Mouse (Mus musculus): Measurements from ENCODE around the gene Aknad1. TPM values are rescaled to one million over a fixed set of nuclear protein-coding genes. Genes with fewer than 3 reads are reported as not detected.

Gene Aknad1
- total RNA-seq, 2 experiments from 2014 or later, result not detected

DNA sequence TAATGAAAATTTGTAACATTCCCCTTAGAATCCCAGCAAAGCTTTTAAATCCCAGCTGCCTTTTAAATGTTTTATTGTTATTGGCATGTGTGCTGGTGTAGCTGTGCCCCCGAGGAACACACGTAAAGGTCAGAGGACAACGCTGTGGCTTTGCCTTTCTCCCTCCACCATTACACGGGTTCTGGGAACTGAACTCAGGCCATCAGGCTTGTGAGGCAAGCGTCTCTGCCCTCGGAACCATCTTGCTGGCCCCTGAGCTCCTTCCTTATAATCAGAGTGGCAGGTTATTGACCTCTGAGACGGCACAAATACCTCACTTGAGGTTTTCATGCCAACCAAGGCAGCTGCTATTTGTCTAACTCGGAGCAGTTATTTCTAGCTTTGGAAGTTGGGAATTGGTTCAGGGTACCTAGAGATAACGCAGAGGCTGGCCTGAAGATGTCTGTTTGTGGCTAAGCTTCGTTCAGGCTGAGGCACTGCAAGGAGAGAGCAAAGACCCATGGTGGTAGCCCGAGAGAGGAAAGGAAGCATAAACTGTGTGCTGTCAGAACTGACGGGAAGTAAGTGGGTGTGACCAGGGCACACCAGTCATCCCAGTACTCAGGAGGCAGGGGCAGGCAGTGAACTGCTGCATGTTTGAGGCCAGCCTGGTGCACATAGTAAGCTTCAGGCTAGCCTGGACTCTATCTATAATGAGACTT is 48.4 kb downstream of the Aknad1 start:
- no peak for DNase-seq

DNA sequence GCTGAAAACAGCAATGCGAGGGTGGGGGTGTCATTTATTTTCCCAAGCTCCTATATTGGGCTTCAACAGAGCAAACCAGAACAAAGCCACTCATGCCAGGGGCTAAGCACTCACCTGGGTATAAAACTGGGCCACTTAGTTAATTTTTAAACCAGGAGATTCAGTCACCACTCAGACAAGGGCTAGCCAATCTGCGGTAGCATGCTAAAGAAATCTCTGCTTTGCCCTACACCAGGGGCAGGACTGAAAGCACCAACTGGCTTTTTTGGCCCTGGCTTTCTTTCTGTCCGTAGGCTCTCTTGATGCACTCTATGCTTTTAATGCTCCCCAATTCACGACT is 49.0 kb downstream of the Aknad1 start:
- DNase-seq, result no peak

DNA sequence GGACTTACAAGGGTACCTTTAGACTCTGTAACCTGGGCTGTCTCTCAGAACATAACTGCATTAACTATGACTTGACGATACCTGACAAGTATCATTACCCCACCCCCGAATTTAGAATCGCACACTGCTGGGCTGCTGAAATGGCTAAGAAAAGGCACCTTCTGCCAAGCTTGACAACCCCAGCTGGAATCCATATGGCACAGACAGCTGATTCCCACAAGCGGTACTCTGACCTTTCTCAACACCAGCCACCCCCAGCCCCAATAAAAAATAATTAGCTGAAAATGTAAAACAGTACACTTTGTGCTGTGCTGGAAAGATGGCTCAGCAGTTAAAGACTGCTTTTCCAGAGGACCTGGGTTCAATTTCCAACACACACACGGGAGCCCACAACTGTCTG is 49.8 kb downstream of the Aknad1 start:
- DNase-seq, result no peak

DNA sequence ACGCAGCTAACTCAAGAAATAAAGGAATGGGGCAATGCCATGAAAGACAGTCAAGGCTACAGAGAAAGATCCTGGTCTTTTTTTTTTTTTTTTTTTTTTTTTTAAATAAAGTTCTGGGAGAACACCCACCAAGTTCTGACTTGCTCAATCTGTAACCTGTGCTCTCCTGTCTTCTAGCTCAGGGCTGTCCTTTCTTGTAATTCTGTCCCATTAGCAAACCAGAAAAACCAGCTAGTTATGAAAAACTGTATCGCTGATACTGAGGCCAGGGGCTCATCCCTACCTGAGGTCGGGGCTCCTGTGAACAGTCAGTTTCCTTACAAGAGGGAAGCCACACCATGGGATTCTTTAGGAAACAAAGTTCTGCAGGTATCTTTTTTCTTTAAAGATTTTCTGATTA is 51.0 kb downstream of the Aknad1 start:
- no peak for DNase-seq

DNA sequence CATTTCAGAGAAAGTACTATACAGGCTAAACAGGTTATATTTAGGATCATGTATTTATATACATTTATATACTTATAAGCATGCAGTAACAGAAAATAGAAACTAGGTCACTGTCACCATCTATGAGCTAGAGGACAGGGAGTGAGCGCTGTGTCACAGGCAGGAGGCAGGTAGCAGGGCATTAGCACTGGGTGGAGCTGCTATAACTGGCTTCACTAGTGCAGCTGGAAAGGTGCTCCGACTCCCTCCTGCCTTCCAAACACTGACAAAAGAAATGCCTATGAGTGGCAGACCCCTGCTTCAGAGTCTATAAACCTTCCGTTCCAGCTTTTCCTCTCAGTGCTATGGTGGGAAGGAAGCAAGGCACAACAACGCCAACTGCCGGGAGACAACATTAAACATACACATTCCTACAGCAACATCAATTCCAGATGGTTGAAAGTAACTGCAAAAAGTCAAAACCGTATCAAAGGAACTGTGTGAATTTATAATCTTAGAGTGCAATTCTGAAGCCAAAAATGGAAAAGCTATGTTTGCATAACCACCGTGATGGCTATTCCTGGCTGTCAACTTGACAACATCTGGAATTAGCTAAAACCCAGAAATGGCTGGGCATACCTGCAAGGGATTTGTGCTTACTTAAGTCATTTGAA is 51.7 kb downstream of the Aknad1 start:
- DNase-seq, result no peak

DNA sequence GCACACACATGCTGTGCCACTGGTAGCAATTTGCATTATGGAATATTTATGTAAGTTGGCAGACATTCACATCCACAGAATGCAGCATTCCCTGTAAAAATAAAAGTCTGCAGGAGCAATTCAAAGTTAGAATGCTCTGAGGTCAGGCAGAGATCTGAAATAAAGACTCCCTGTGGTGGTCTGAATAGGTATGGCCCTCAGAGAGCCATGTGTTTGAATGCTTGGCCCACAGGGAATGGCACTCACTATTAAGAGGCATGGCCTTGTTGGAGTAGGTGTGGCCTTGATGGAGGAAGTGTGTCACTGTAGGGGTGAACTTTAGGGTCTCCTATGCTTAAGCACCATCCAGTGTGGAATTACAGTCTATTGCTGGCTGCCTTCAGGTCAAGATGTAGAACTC is 53.0 kb downstream of the Aknad1 start:
- no peak for DNase-seq

DNA sequence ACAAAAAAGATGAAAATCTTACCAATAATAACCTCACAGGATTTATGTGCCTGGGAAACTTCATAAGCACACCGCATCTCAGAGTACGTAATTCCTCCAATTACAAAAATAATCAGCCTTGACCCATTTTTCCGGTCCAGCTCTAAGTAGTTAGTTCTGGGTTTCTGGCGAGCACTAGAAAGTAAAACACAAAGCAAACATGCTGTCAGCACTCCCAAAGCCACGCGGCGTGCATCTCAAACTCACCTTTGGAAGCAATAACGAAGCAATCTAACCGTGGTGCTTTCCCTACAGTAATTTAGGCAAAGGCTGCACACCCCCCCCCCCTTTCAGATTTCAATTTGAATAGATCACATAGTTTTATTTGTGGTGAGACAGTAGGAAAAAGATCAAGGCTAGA is 55.3 kb downstream of the Aknad1 start:
- DNase-seq, result no peak

DNA sequence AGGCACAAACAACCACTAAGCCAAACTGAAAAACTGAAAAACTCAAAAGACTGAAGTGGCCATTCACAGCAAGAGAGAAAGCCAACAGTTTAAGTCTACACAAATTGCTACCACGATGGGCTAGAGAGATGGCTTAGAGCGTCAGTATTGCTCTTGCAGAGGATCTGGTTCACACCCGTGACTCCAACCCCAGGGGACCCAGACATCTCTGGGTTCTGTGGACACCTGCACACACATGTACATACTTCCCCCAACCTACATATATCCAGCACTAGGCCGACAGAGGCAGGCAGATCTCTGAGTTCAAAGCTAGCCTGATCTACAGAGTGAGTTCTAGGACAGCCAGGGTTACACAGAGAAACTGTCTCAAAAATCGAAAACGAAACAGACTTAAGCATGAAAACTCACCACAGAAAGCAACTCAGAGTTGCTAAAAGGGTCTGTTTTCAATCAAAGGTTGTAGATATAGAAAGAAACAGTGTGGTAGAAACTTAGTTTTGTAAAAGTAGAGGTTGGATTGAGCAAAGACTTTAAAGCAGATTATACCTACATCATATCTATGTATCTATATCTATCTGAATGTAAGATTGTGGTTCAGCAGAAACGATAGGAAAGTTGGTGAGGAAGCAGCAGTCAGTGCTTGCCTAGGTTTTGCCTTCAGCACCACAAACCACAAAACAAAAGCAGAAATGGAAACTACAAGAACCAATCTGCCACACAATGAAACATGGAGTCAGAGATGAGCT is 56.3 kb downstream of the Aknad1 start:
- no peak for DNase-seq

DNA sequence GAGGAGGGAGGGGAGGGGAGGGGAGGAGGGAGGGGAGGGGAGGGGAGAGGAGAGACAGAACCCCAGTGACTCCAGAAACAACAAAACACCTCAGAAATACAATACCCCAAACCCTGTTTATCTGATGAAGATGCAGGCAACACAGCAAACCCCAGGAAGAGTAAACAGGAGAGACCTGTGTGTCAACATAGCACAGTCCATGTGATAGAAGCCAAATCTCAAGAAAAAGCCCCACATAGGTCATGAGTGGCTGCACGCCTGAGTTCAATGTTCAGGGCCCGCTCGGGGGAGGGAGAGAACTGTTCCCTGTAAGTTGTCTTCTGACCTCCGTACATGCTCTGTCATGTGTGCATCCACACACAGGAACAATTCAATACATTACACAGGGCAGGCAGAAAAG is 56.9 kb downstream of the Aknad1 start:
- no peak for DNase-seq

DNA sequence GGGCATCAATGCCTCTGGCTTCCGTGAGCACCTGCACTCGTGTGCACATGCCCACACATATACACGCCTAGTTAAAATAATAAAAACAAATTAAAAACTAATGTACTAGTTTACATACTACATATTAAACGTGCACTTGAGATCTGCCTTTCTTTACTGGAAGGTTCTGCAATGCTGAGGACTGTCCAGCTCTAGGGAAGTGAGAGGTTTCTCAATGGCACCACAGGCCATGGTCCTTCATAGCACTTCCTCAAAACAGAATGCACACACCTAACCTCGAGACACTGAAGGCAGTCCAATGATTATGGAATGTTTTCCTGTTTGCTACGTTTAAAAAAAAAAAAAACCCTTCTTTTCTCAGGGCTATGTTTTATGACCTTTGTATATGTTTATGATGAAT is 58.3 kb downstream of the Aknad1 start:
- no peak for DNase-seq

DNA sequence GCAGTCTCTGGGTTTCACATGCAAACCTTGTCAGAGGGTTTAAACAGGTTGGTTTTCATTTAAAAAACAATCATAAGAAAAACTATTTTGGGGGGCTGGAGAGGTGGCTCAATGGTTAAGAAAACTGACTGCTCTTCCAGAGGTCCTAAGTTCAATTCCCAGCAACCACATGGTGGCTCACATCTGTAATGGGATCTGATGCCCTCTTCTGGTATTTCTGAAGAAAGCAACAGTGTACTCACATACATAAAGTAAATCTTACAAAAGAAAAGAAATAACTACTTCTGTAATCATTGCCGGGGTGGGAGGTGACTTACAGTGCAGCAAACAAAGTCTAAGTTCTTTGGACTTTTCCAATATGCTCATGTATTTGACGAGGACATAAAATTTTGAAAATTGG is 58.9 kb downstream of the Aknad1 start:
- no peak for DNase-seq

DNA sequence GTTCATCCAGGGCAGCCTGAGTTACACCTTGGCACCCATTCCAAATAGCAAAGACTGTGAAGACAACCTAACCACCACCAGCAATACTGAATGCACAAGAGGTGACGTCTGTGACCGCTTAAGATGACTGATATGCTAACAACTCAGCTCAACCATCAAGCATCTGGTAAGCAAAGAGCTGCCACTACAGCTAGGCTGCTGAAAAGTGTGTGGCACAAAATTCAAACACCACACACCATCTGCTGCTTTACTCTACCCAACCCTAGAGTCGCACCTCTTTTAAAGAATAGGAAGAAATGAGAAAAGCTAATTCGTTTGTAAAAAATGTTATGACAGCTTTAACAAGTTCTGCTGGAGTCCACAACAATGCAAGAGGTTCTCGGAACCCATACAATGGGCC is 66.2 kb downstream of the Aknad1 start:
- no peak for DNase-seq

DNA sequence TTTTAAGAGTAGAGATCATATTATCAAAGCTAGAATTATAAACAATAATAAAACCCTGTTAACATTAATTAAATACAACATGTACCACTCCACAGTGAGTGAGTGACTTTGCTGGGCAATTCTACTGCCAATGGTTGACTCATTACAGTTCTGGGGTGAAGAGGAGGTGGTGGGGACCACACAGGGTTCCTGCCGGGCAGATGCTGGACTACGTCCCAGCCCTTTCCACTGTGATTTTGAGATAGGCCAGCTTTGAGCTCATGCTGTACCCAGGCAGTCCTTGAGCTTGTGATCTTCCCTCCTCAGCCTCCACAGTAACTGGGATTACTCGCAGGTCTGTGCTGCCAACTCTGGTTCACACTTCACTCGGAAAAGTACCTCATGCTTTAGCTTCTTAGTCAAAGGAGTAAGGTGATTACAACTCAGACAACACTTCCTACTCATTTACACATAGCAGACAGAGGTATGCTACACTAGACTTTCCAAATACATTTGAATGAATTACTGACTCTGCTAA is 71.3 kb downstream of the Aknad1 start:
- DNase-seq, result no peak

DNA sequence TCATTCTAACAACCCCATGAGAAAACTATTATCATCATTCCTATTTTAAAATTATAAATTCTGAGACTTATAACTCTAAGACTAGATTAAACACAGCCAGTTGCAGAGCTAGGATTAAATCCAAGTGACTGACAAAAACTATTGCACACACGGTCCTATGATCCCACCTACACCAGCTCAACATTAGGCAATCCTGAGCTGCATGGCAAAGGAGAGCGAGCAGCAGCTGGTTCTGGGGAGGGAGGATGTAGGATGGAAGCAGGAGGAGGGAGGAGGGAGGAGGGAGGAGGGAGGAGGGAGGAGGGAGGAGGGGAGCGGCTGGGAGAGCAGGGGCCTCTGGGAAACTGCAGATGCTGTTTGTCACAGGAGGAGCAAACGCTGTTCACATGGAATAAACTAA is 76.2 kb downstream of the Aknad1 start:
- DNase-seq, result no peak

DNA sequence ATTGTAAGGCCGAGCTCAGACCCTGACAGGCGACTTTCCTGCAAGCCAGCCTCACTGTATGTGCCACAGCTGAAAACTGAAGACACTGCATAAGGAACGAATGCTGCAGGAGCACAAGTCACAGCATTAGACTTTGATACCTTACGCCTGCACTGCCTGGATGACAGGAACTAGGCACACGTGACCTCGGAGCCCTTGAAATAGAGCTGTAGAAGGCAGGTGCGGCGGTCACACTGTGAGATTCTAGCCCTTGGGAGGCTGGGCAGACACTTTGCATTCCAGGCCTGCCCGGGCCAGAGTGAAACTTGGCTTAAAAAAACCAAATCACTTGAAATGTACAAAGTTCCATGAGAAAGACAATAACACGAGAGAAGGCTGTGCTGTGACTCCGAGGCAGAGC is 91.0 kb downstream of the Aknad1 start:
- DNase-seq, result peak; percentile 47 to 48

DNA sequence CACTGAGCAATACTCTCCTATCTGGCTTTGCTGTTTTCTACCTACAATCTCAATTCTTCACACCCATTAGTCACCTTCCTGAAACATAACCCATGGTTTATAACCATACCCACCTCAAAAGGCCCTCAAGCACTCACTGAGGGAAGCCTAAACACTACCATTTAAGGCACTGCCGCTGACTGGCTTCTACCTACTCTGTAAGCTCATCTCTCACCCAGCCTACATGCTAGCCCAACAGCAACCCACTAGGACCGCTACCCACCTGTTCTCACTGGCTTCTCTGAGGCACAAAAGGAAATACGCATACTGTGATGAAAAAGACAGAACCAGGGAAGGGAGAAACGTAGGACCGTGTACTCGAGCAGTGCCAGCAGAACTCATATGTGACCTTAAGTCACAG is 92.3 kb downstream of the Aknad1 start:
- DNase-seq, result no peak

Other genes with a start within 250 kb of the Aknad1 start
- gene 1700013F07Rik, start 205.5 kb upstream of the Aknad1 start, total RNA-seq (2021), result not detected
- 1 to 10 TPM in 1 of 2 experiments, under 1 TPM in 1; 0.30 to 1.6 TPM for gene 5330417C22Rik, start 203.1 kb upstream of the Aknad1 start, total RNA-seq (2021)
- gene Tmem167b, start 177.2 kb upstream of the Aknad1 start, total RNA-seq (2021), result 10 to 100 TPM; 30.4 to 30.6 TPM
- gene Taf13, start 168.0 kb upstream of the Aknad1 start, total RNA-seq (2021), result 10 to 100 TPM; 14.9 to 15.5 TPM
- gene Wdr47, start 148.4 kb upstream of the Aknad1 start, total RNA-seq (2021), result 10 to 100 TPM in 1 of 2 experiments, 1 to 10 TPM in 1; 9.5 to 10.6 TPM
- 10 to 100 TPM; 49.2 to 50.0 TPM for gene Clcc1, start 85.7 kb upstream of the Aknad1 start, total RNA-seq (2021)
- gene Gpsm2, start 17.3 kb upstream of the Aknad1 start, total RNA-seq (2021), result under 1 TPM; 0.62 to 0.80 TPM
- gene Stxbp3, start 100.9 kb downstream of the Aknad1 start, total RNA-seq (2021), result 10 to 100 TPM; 24.6 to 32.5 TPM
- under 1 TPM; 0.07 to 0.18 TPM for gene Fndc7, start 150.3 kb downstream of the Aknad1 start, total RNA-seq (2021)
- 10 to 100 TPM; 16.7 to 19.3 TPM for gene Prpf38b, start 172.1 kb downstream of the Aknad1 start, total RNA-seq (2021)
- gene Henmt1, start 200.2 kb downstream of the Aknad1 start, total RNA-seq (2021), result not detected
- gene Gm9857, start 200.8 kb downstream of the Aknad1 start, total RNA-seq (2021), result not detected